Mouse (Mus musculus) MEL (cell line): ENCODE results near the gene Lipo4. TPM values are rescaled to one million over a fixed set of nuclear protein-coding genes. Genes with fewer than 3 reads are reported as not detected.

Source experiments
- DNase-seq: peaks from one replicate; pipeline ENCODE4 v3.0.0; 2011; ENCODE audit warnings: low read depth, low spot score
- H3K27ac ChIP-seq: 2 replicates; pipeline ENCODE4 v1.5.1; 2012; ENCODE audit warnings: low read depth, mild to moderate bottlenecking, control low read depth, low read length, moderate library complexity; ENCODE audit not compliant: control insufficient read depth
- H3K27me3 ChIP-seq, 2 experiments: fragments of 150-350 bp in 1 of 2; sonication (generic) in 1 of 2; 2 replicates each; pipeline ENCODE4 v1.6.1; 2012; ENCODE audit warnings: low read length in 2 of 2, mild to moderate bottlenecking in 2 of 2, improper control_type of control experiment in 1 of 2, moderate library complexity in 1 of 2; ENCODE audit not compliant: insufficient read depth in 2 of 2, control insufficient read depth in 1 of 2
- H3K36me3 ChIP-seq, 2 experiments: 2 replicates each; pipeline ENCODE4 v1.6.1; 2012 to 2014; ENCODE audit warnings: low read length in 2 of 2, improper control_type of control experiment in 1 of 2, inconsistent platforms in 1 of 2, mild to moderate bottlenecking in 1 of 2; ENCODE audit not compliant: insufficient read depth in 2 of 2, control insufficient read depth in 1 of 2
- H3K4me1 ChIP-seq, 2 experiments: fragments of 150-350 bp in 1 of 2; sonication (generic) in 1 of 2; 2 replicates each; pipeline ENCODE4 v1.6.1; 2012; ENCODE audit warnings: low read length in 2 of 2, improper control_type of control experiment in 1 of 2, mild to moderate bottlenecking in 1 of 2; ENCODE audit not compliant: insufficient read depth in 2 of 2, control insufficient read depth in 1 of 2
- H3K4me3 ChIP-seq, 2 experiments: fragments of 150-350 bp in 1 of 2; sonication (generic) in 1 of 2; 2 replicates each; pipeline ENCODE4 v1.5.1; 2012; ENCODE audit warnings: low read depth in 2 of 2, low read length in 2 of 2, mild to moderate bottlenecking in 2 of 2, moderate library complexity in 2 of 2, control low read depth in 1 of 2, improper control_type of control experiment in 1 of 2; ENCODE audit not compliant: control insufficient read depth in 1 of 2, insufficient read depth in 1 of 2
- H3K79me2 ChIP-seq: 2 replicates; pipeline ENCODE4 v1.6.1; 2012; ENCODE audit warnings: mild to moderate bottlenecking, low read length, moderate library complexity; ENCODE audit not compliant: control insufficient read depth, poor library complexity, insufficient read depth
- H3K9ac ChIP-seq: 2 replicates; pipeline ENCODE4 v1.6.1; 2012; ENCODE audit warnings: low read depth, mild to moderate bottlenecking, control low read depth, low read length, moderate library complexity; ENCODE audit not compliant: control insufficient read depth, poor library complexity, severe bottlenecking
- H3K9me3 ChIP-seq: fragments of 150-350 bp; sonication (generic); replicated peaks from 2 replicates; pipeline ENCODE4 v1.6.1; 2012; ENCODE audit warnings: mild to moderate bottlenecking, low read length, improper control_type of control experiment, moderate library complexity; ENCODE audit not compliant: insufficient read depth
- E2F4 ChIP-seq: IDR thresholded peaks from 2 replicates; pipeline ENCODE4 v1.6.1; 2011; ENCODE audit warnings: low read depth, low read length, improper control_type of control experiment, borderline replicate concordance
- MAFK ChIP-seq: IDR thresholded peaks from 2 replicates; pipeline ENCODE4 v1.6.1; 2011; ENCODE audit warnings: low read depth, mild to moderate bottlenecking, low read length, improper control_type of control experiment, borderline replicate concordance
- MAZ ChIP-seq: IDR thresholded peaks from 2 replicates; pipeline ENCODE4 v1.6.1; 2012; ENCODE audit warnings: low read depth, mild to moderate bottlenecking, inconsistent platforms, low read length, improper control_type of control experiment
- POLR2AphosphoS2 ChIP-seq: IDR thresholded peaks from 2 replicates; pipeline ENCODE4 v1.6.1; 2011; ENCODE audit warnings: low read length, improper control_type of control experiment
- RCOR1 ChIP-seq: IDR thresholded peaks from 2 replicates; pipeline ENCODE4 v1.6.1; 2012; ENCODE audit warnings: low read depth, mild to moderate bottlenecking, inconsistent platforms, low read length, improper control_type of control experiment
- TBP ChIP-seq: IDR thresholded peaks from 2 replicates; pipeline ENCODE4 v1.8.0; 2011; ENCODE audit warnings: low read depth, low read length, improper control_type of control experiment
- ZC3H11A ChIP-seq: IDR thresholded peaks from 2 replicates; pipeline ENCODE4 v1.6.1; 2012; ENCODE audit warnings: low read depth, mild to moderate bottlenecking, inconsistent platforms, low read length, improper control_type of control experiment
- polyA plus RNA-seq, 2 experiments: library from polyadenylated mRNA; stranded (reverse) in 1 of 2; unstranded in 1 of 2; fragments of >175 nt in 1 of 2; fragments of >200 nt in 1 of 2; gene quantifications; 2 replicates each; pipeline versions ENCODE4 v1.2.1 to v1.2.4; 2012; ENCODE audit warnings: low replicate concordance in 2 of 2, low read depth in 1 of 2; ENCODE audit not compliant: insufficient read length in 2 of 2, insufficient read depth in 1 of 2, missing spikeins in 1 of 2
- total RNA-seq: library from RNA; depleted of rRNA; stranded (reverse); fragments of 300-350 nt; gene quantifications from 2 replicates; pipeline ENCODE4 v1.2.3, GENCODE M21; 2012; rRNA removed

Gene Lipo4
- total and polyA plus RNA-seq, 3 experiments: not detected

GRCm38 (mm10) chr19:33453725-33454124 lies 63.9 kb downstream of the Lipo4 start:
- no peak for TF ChIP-seq E2F4
- TF ChIP-seq MAZ: no peak
- TF ChIP-seq TBP: no peak
- no peak for TF ChIP-seq MAFK
- TF ChIP-seq POLR2AphosphoS2: no peak
- no peak for TF ChIP-seq ZC3H11A
- TF ChIP-seq RCOR1: no peak
- H3K4me3 ChIP-seq: no peak overlapping the region
- H3K27ac ChIP-seq: no peak overlapping the region

More at GRCm38 (mm10) chr19:33453725-33454124, 63.9 kb downstream of the Lipo4 start:
- no peak for DNase-seq
- no peaks in the 10 kb centered on the region for H3K4me1 ChIP-seq
- no peaks in the 10 kb centered on the region for H3K79me2 ChIP-seq
- no peak overlapping the region for H3K9ac ChIP-seq
- no peaks in the 10 kb centered on the region for H3K27me3 ChIP-seq
- no peaks in the 10 kb centered on the region for H3K9me3 ChIP-seq
- H3K36me3 ChIP-seq: no peaks in the 10 kb centered on the region

Other genes with a start within 250 kb of the Lipo4 start
- not detected in 2 replicates for gene Rnls, start 125.5 kb downstream of the Lipo4 start, total RNA-seq
- not detected for gene Rnls, start 125.5 kb downstream of the Lipo4 start, polyA plus RNA-seq
- gene Gm8978, start 107.5 kb upstream of the Lipo4 start, total RNA-seq: not detected in 2 replicates
- gene Gm8978, start 107.5 kb upstream of the Lipo4 start, polyA plus RNA-seq: not detected
- gene Lipo2, start 233.6 kb upstream of the Lipo4 start, total RNA-seq: not detected in 2 replicates
- gene Lipo2, start 233.6 kb upstream of the Lipo4 start, polyA plus RNA-seq: not detected
- gene Lipo3, start 244.2 kb upstream of the Lipo4 start, total RNA-seq: not detected in 2 replicates
- not detected for gene Lipo3, start 244.2 kb upstream of the Lipo4 start, polyA plus RNA-seq